ENCODE assay signal across 27 mouse cellular contexts in the genomic region with DNA sequence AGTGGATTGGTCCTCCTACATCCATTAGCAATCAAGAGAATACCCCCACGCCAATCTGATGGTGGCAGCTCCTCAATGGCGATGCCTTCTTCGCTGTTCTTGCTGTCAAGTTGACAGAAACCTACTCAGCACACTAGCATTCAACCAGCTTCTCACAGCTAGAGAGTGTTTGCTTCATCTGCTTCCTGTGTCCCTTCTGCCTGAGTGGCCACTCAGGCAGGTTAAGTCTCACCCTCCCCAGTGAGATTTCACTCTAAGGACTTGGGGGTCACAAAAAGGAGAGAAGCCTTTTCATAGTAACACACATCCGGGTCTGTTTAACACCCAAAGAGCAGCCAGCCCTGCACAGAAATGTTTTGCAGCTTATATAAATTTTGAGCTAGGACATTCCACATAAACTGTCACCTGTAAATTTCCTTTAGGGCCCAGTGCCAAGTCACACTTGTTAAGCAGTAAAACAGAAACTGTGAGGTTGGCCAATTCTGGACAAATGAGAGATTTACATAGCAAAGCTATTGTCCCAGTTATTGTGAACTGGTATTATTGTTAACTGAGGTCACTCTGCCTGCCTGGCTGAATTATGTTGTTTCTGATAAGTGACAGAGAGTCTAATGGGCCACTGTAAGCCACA. TPM values are rescaled to one million over a fixed set of nuclear protein-coding genes. Genes with fewer than 3 reads are reported as not detected.
DNase-seq lines count a peak whose midpoint lies in the region; ATAC-seq and TF ChIP-seq lines count a peak whose summit lies in the region.
"Had no signal": no experiment of that assay in that cellular context is flagged by ENCODE, and none has a peak within 500 bp of the region (broad histone marks: within the 10 kb centered on the region; RNA-seq: fewer than 3 reads in every experiment).

No protein-coding gene starts in this region.

- H3K9ac ChIP-seq in kidney, embryonic 16.5 days (replicated peaks; ENCODE audit: low read length), result no peak overlapping the region
- peak overlapping the region; percentile 39 for H3K9ac ChIP-seq in limb, embryonic 13.5 days
- H3K9ac ChIP-seq: forebrain, embryonic 12.5 days; neural tube, embryonic 13.5 days had no signal

- H3K4me1 ChIP-seq in kidney, embryonic 16.5 days (ENCODE audit: insufficient read depth, low read length), result peaks cover 9% of the 10 kb centered on the region; the same call in 1 of the 2 replicates
- H3K4me1 ChIP-seq in limb, embryonic 13.5 days, result peaks cover 21% of the 10 kb centered on the region
- H3K4me1 ChIP-seq: forebrain, embryonic 12.5 days; neural tube, embryonic 13.5 days had no signal

- H3K9me3 ChIP-seq in kidney, embryonic 16.5 days (ENCODE audit: low read length), result no peaks in the 10 kb centered on the region; the same call in 1 of the 2 replicates
- H3K9me3 ChIP-seq in limb, embryonic 13.5 days, result 0 out of 2 replicates have a peak, but pooled peaks cover 3% of the 10 kb centered on the region
- H3K9me3 ChIP-seq: forebrain, embryonic 12.5 days; neural tube, embryonic 13.5 days had no signal

- TF ChIP-seq CTCF in left cerebral cortex, adult 2 months (IDR thresholded peaks at IDR 0.05), result no peak

- WGBS in kidney, embryonic 16.5 days, result 66% methylated on average over 4 of the region's 4 CpGs
- WGBS in limb, embryonic 13.5 days, result 66% methylated on average over 4 of the region's 4 CpGs

- no peak overlapping the region for H3K4me3 ChIP-seq in kidney, embryonic 16.5 days (ENCODE audit: low read length)
- H3K4me3 ChIP-seq in limb, embryonic 13.5 days, result no peak overlapping the region
- no peak overlapping the region for H3K4me3 ChIP-seq in left cerebral cortex, adult 2 months
- H3K4me3 ChIP-seq: forebrain, embryonic 12.5 days; neural tube, embryonic 13.5 days had no signal

- no peak overlapping the region for H3K4me2 ChIP-seq in kidney, embryonic 16.5 days (replicated peaks; ENCODE audit: low read depth, low read length)
- no peak overlapping the region for H3K4me2 ChIP-seq in limb, embryonic 13.5 days (replicated peaks)
- H3K4me2 ChIP-seq: forebrain, embryonic 12.5 days; neural tube, embryonic 13.5 days had no signal

- intact Hi-C loops in gastrocnemius, postnatal 36 days (cut with DNase I), result loop anchor here (10.0 kb wide), 1 partner anchor 208 kb away; no protein-coding TSS in a partner anchor
- intact Hi-C loops in left cerebral cortex, adult 2 months (cut with DNase I), result no loop called here

- ATAC-seq in kidney, embryonic 16.5 days (ENCODE audit: low FRiP score, low TSS enrichment), result no peak
- no peak for ATAC-seq in limb, embryonic 13.5 days (ENCODE audit: low FRiP score, low read depth)
- ATAC-seq: hindbrain, postnatal 0 days; intestine, postnatal 0 days had no signal

- no peak overlapping the region for H3K27ac ChIP-seq in kidney, embryonic 16.5 days (ENCODE audit: low read length)
- peak overlapping the region; percentile 72 for H3K27ac ChIP-seq in limb, embryonic 13.5 days
- no peak overlapping the region for H3K27ac ChIP-seq in left cerebral cortex, adult 2 months
- H3K27ac ChIP-seq: forebrain, embryonic 12.5 days; hindbrain, postnatal 0 days; neural tube, embryonic 13.5 days had no signal

- DNase-seq in kidney, adult 11 months, result peak; percentile 36
- peak; percentile 54 for DNase-seq in kidney, postnatal 10 days
- DNase-seq in lung, postnatal 36 days, result peak; percentile 75
- no peak for DNase-seq in gastrocnemius, postnatal 36 days
- no peak for DNase-seq in gastrocnemius, adult 18-20 months (ENCODE audit: low spot score)
- no peak for DNase-seq in left cerebral cortex, adult 2 months (ENCODE audit: extremely low spot score in 1 of 2, low spot score in 2 of 2)
- DNase-seq: cerebellum, adult 18-20 months; cerebellum, postnatal 25 days; heart, adult 18-20 months; layer of hippocampus, adult 9-11 months; liver; midbrain, embryonic 14.5 days; thymus, postnatal 14 days had no signal

- no peaks in the 10 kb centered on the region for H3K36me3 ChIP-seq in kidney, embryonic 16.5 days (ENCODE audit: insufficient read depth, low read length)
- H3K36me3 ChIP-seq in limb, embryonic 13.5 days, result no peaks in the 10 kb centered on the region
- H3K36me3 ChIP-seq: forebrain, embryonic 12.5 days; neural tube, embryonic 13.5 days had no signal

- H3K27me3 ChIP-seq in kidney, embryonic 16.5 days (ENCODE audit: insufficient read depth, low read length), result no peaks in the 10 kb centered on the region
- no peaks in the 10 kb centered on the region for H3K27me3 ChIP-seq in limb, embryonic 13.5 days
- H3K27me3 ChIP-seq: neural tube, embryonic 13.5 days had no signal

RNA-seq across cellular contexts. Expression of gene Snx8, which starts 13.7 kb away (rescaled TPM):
- polyA plus RNA-seq in kidney, embryonic 16.5 days (2015; fragmentation: Nextera tagmentation; extraction: Ambion mirVana), result 31.9 and 32.4 TPM in 2 replicates
- 23.7 and 25.8 TPM in 2 replicates for polyA plus RNA-seq in limb, embryonic 13.5 days (2015; fragmentation: Nextera tagmentation; extraction: Ambion mirVana)
- total RNA-seq in gastrocnemius, postnatal 36 days (2021), result 10 to 100 TPM in 1 of 2 experiments, 1 to 10 TPM in 1; 7.3 to 10.5 TPM
- total RNA-seq in gastrocnemius, adult 18-20 months (2021), result 10 to 100 TPM in 1 of 2 experiments, 1 to 10 TPM in 1; 8.0 to 10.7 TPM
- total RNA-seq in left cerebral cortex, adult 2 months (2021), result 10 to 100 TPM; 10.9 to 12.7 TPM

RNA-seq across cellular contexts. Expression of gene Eif3b, which starts 16.4 kb away (rescaled TPM):
- polyA plus RNA-seq in kidney, embryonic 16.5 days (2015; fragmentation: Nextera tagmentation; extraction: Ambion mirVana), result 112 and 114 TPM in 2 replicates
- polyA plus RNA-seq in limb, embryonic 13.5 days (2015; fragmentation: Nextera tagmentation; extraction: Ambion mirVana), result 101 and 111 TPM in 2 replicates
- total RNA-seq in gastrocnemius, postnatal 36 days (2021), result 10 to 100 TPM; 76.1 to 76.8 TPM
- 10 to 100 TPM; 78.9 to 84.5 TPM for total RNA-seq in gastrocnemius, adult 18-20 months (2021)
- 10 to 100 TPM; 91.5 to 92.9 TPM for total RNA-seq in left cerebral cortex, adult 2 months (2021)

RNA-seq across cellular contexts. Expression of gene Gm4869, which starts 42.7 kb away (rescaled TPM):
- not detected in 2 replicates for polyA plus RNA-seq in kidney, embryonic 16.5 days (2015; fragmentation: Nextera tagmentation; extraction: Ambion mirVana)
- not detected in 2 replicates for polyA plus RNA-seq in limb, embryonic 13.5 days (2015; fragmentation: Nextera tagmentation; extraction: Ambion mirVana)
- total RNA-seq in gastrocnemius, postnatal 36 days (2021), result not detected
- not detected for total RNA-seq in gastrocnemius, adult 18-20 months (2021)
- not detected for total RNA-seq in left cerebral cortex, adult 2 months (2021)
- total RNA-seq: CH12.LX; gastrocnemius, adult 8-10 months; heart, adult 18-20 months; hematopoietic stem cell, adult 5-6 weeks; hindbrain, postnatal 0 days; left cerebral cortex, postnatal 10 days; megakaryocyte, adult 5-6 weeks; MEL had no signal
- polyA plus RNA-seq: forebrain, embryonic 12.5 days; heart, embryonic 16.5 days; hindbrain, postnatal 0 days; liver, embryonic 16.5 days; midbrain, embryonic 14.5 days; neural tube, embryonic 13.5 days had no signal

Comparison
In these comparisons a context has a peak if more than half of its experiments do, and no peak if none do; other contexts are left out.
1. DNase-seq: peak in kidney, adult 11 months (single experiment), kidney, postnatal 10 days (single experiment) and lung, postnatal 36 days (single experiment); none in gastrocnemius, postnatal 36 days (0 of 2), gastrocnemius, adult 18-20 months (single experiment) and left cerebral cortex, adult 2 months (0 of 2).